Mouse (Mus musculus) CH12F3 (cell line): ENCODE measurements around the gene Vash2.

Experiments
- in situ Hi-C: fragments of 300-500 bp; cut with MboI; formaldehyde crosslinking; loops from 2 replicates; pipeline ENCODE4 v1.14.3; 2020; ENCODE audit warnings: low sequenced_read_pairs

The Vash2 gene

GRCm38 (mm10) chr1:190976887-190977573, 2.1 kb downstream of the Vash2 start:
- in situ Hi-C loops = no loop called here

- in situ Hi-C loops = no loop called here
Measured at GRCm38 (mm10) chr1:190974833-190975232, 4.3 kb downstream of the Vash2 start.

- in situ Hi-C loops = no loop called here
Measured at GRCm38 (mm10) chr1:190974191-190974590, 4.9 kb downstream of the Vash2 start.

- in situ Hi-C loops = no loop called here
Measured at GRCm38 (mm10) chr1:190972612-190973192, 6.4 kb downstream of the Vash2 start.

GRCm38 (mm10) chr1:190971708-190972610, 7.1 kb downstream of the Vash2 start:
- in situ Hi-C loops = no loop called here

GRCm38 (mm10) chr1:190968010-190968409, 11.1 kb downstream of the Vash2 start:
- in situ Hi-C loops = no loop called here

- in situ Hi-C loops = no loop called here
Measured at GRCm38 (mm10) chr1:190964992-190965780, 13.9 kb downstream of the Vash2 start.

- in situ Hi-C loops = no loop called here
Measured at GRCm38 (mm10) chr1:190962760-190963159, 16.3 kb downstream of the Vash2 start.

- in situ Hi-C loops = no loop called here
Measured at GRCm38 (mm10) chr1:190958821-190959220, 20.3 kb downstream of the Vash2 start.

- in situ Hi-C loops = no loop called here
Measured at GRCm38 (mm10) chr1:190953009-190953408, 26.1 kb downstream of the Vash2 start.

- in situ Hi-C loops = no loop called here
Measured at GRCm38 (mm10) chr1:190951014-190951413, 28.1 kb downstream of the Vash2 start.

GRCm38 (mm10) chr1:190948846-190949245, 30.2 kb downstream of the Vash2 start:
- in situ Hi-C loops = loop anchor here (10.0 kb wide), 1 partner anchor 336 kb away; no protein-coding TSS in a partner anchor

GRCm38 (mm10) chr1:190948439-190948838, 30.7 kb downstream of the Vash2 start:
- in situ Hi-C loops = loop anchor here (10.0 kb wide), 1 partner anchor 336 kb away; no protein-coding TSS in a partner anchor

GRCm38 (mm10) chr1:190947986-190948385, 31.1 kb downstream of the Vash2 start:
- in situ Hi-C loops = loop anchor here (10.0 kb wide), 1 partner anchor 337 kb away; no protein-coding TSS in a partner anchor

- in situ Hi-C loops = loop anchor here (5.0 to 10.0 kb wide), 2 partner anchors 48 to 341 kb away; no protein-coding TSS in a partner anchor
Measured at GRCm38 (mm10) chr1:190944109-190944760, 34.9 kb downstream of the Vash2 start.

- in situ Hi-C loops = loop anchor here (5.0 to 10.0 kb wide), 2 partner anchors 52 to 345 kb away; no protein-coding TSS in a partner anchor
Measured at GRCm38 (mm10) chr1:190939803-190940202, 39.3 kb downstream of the Vash2 start.

- in situ Hi-C loops = no loop called here
Measured at GRCm38 (mm10) chr1:190930181-190930580, 48.9 kb downstream of the Vash2 start.

- in situ Hi-C loops = no loop called here
Measured at GRCm38 (mm10) chr1:190929010-190929695, 49.9 kb downstream of the Vash2 start.

GRCm38 (mm10) chr1:190928370-190929009, 50.6 kb downstream of the Vash2 start:
- in situ Hi-C loops = no loop called here
